Mouse (Mus musculus) layer of hippocampus, adult 9-10 months (tissue): ENCODE measurements around the gene Il13.

Experiments
- DNase-seq: peaks from one replicate; pipeline ENCODE4 v3.0.0; 2022; ENCODE audit warnings: low spot score

Gene Il13

DNA sequence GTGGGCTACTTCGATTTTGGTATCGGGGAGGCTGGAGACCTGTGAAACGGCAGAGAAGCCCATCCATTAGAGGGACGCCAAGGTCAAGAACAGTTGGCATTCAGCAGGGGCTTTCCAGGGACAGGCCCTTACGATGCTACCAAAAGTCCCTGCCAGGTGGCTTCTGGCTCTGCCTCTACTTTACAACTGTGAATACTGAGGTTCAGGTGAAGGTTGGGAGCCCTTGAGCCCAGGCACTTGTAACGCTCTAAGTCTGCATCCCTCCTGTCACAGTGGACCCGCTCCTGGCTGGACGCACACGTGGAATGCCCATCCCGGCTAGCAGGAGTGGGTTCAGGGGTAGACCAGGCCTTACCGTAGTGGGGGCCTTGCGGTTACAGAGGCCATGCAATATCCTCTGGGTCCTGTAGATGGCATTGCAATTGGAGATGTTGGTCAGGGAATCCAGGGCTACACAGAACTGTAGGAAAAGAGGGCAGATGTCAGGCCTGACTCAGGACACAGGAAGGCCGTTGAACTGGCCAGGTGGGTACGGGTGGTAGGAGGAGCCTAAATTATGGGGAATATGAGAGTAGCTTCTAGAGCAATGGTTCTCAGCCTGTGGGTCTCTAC, 2.3 kb downstream of the Il13 start:
- DNase-seq, result no peak

DNA sequence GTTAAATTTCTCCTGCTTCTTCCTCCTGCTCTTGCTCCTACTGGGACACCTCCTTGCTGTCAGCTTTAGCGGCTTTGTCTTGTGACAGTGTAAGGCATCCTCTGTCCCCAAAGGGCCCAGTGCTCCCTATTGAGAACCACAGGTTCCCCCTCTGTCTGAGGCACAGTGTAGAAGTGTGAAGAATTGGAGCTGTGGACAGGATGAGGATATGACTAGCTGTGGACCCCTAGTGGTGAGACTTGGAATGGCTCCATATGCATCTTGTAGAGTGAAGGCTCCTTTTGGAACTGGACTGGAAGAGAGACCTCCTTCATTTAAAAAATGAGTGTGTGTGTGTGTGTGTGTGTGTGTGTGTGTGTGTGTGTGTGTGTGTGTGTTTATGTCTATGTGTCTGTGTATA, 6.6 kb downstream of the Il13 start:
- DNase-seq, result peak; percentile 81

DNA sequence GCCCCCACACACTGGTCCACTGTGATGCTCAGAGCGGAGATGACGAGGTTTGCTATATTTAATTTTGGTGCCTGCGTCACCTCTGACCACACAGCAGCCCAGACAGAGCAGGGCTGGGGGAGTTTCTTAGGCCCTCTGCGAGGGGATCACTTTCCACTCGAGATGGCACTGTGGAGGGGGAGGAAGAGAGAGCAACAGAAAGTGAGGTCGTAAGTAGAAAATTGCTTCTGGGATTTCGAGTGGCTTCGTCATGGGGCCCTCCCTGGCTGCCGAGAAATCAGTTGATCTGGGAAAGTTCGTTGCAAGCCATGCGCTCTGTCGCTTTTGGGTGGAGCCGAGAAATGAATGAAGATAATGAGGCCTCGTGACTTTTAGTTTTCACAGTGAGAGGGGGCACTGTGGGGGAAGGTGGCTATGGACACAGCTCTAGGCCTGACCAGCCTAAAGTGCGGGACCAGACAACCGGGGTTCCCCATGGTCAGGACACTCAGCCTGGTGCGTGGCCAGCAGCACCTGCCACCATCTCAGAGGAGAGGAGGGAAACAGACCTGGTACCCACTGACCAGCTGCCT, 7.6 kb downstream of the Il13 start:
- DNase-seq, result no peak

DNA sequence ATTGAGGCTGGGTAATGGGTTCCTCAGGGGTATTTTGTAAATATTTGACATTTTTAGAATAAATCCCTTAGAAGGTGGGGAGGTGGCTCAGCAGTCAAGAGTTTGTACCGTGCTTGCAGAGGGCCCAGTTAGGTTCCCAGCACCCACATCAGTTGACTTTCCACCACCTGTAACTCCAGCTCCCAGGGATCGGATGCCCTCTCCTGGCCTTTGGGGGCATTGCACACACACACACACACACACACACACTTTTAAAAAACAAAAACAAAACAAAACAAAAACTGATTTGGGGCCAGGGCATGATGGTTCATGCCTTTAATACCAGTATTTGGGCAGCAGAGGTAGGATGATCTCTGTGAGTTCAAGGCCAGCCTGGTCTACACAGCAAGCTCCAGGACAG, 10.4 kb downstream of the Il13 start:
- DNase-seq, result no peak

DNA sequence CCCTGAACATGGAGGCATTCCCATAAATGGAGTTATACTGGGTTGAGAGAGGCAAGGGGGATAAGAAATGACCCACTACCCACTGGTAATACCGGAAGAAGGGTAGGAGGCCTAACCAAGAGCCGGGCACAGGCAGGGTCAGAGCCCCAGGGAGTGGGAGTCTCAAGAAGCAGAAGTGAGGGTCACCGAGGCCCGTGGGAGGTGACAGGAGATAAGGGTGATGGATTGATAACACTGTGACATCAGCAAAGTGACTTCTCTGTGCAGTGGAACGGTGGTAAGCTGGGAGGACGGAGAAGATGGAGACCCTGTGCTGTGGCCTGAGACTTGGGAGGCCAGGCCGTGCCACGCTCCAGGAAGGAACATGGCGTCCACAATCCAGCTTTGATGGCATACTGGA, 10.9 kb downstream of the Il13 start:
- no peak for DNase-seq

DNA sequence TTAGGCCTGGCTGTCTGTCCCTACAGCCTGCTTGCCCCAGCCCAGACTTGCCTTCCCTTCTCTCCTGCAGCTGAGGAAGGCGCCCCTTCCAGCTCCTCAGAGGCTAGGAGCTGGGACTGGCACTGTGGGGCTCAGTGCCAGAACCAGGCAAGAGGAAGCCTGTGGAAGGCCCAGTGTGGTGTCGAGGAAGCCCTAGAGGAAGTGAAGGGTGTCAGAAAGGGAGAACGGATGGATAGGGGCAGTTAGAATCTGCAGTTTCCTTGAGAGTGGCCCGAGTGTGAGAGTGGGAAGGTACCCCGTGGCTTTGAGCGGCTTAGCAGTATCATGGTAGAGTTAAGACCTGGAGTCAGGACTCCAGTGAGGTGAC, 12.1 kb downstream of the Il13 start:
- DNase-seq, result no peak

DNA sequence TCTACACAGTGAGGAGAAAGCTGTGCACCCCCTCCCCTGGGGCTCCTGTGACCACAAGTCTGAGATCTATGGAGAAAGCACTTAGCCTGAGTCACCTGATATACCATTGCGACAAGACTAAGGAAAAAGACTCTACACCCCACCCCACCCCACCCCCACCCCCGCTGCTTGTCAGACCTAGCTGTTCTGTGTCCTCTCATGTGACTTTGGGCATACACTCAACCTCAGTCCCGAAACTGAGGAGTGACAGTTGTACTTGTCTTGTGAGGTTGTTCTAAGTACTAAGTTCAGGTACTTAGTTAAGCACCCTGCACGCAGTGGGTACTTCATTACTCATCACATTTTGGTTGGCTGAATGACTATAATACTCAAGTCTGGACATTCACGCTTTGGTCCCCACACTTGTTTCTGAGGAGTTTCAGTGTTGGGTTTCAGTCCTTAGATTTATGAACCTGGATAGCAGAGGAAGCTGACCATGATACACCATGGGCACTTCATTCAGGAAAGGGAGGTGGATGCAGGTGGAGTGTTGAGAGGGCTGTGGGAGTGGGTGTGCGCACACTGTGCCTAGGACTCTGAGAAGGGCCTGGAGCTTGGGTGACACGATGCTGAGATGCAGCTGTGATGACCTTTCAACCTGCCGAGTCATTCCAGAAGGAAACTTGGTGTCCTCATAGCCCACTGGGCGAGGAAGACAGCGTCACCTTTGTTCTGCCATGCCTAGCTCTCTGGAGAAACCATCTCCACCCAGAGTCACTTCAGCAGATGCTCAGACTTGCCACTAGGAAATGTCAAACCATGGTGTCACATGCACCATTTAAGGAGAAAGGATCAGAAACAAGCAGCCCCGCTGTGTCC, 12.7 kb downstream of the Il13 start:
- DNase-seq, result no peak

DNA sequence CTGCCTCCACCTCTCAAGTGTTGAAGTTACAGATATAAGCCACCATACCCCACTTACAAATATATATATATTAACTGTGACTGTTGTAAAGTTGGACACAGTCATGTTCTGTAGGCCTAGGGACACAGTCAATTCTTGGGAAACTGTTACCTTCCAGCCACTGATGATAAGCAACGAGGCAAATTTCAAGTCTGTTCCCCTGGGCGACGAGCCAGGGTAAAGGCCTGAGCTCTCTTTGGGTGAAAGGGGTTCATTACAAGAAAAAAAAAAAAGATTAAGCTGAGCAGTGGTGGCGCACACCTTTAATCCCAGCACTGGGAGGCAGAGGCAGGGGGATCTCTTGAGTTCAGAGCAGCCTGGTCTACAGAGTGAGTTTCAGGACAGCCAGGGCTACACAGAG, 14.4 kb downstream of the Il13 start:
- DNase-seq, result no peak

DNA sequence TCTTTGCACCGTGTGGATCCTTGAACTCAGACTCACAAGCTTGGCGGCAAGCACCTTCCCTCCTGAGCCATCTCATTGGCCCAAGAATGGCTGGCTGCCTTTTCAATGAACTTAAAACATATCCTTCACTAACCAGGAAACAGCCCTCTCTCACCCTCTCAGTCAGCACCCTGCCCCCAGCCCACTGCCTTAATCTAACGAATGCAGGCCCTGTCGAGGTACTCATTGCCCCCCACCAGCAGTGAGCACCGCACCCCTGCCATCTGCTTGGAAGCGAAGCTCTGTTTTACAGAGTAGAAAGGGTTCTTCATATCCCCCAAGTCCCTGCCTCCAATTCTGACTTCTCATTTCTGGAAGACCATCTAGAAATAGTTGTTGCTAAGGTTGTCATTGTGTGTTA, 15.1 kb downstream of the Il13 start:
- no peak for DNase-seq

DNA sequence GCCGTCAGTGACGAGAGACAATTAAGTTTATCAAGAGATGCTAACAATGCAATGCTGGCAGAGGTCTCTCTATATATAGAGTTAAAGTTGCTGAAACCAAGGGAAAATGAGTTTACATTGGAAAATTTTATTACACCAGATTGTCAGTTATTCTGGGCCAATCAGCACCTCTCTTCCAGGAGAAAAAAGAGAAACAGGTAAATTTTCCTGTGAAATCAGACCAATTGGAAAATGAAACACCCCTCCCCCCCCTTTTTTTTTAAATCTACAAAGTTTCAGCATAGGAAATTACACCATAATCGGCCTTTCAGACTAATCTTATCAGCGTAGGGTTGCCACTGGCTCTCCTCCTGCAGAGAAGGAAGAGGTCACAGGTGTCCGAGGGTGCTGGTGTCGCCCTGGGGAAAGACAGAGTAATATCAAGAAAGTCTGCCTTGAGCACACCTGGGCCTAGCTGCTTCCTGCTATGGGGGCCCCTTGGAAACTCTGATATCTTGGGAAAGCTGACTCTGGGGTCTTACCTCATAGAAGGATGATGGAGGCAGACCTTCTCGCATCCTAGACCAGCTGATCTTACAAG, 15.8 kb downstream of the Il13 start, which contains the start of gene Il4:
Il4 (minus strand) TSS at position 51 of the 580 bp plus-strand sequence.
- no peak for DNase-seq

DNA sequence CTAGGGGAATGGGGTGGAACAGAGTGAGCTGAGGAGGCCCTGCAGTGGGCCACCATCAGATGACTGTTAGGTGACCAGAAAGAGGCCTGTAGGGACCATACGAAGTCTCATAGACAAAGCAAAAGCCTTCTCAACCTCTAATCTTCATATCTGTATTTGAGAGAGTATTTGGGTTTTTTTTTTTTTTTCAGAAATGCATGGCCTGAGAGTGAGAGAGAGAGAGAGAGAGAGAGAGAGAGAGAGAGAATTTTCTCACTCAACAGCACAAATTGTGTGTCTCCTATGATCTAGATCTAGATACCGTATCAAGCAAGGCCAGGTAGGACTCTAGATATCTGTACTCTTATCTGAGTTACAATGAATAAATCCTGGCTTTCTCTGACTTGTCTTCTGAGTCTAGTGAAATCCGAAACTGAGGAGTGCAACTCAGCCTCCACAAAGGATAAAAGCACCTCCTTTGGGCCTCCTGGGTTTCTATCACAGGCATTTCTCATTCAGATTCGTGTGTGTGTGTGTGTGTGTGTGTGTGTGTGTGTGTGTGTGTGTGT, 16.9 kb downstream of the Il13 start:
- no peak for DNase-seq

DNA sequence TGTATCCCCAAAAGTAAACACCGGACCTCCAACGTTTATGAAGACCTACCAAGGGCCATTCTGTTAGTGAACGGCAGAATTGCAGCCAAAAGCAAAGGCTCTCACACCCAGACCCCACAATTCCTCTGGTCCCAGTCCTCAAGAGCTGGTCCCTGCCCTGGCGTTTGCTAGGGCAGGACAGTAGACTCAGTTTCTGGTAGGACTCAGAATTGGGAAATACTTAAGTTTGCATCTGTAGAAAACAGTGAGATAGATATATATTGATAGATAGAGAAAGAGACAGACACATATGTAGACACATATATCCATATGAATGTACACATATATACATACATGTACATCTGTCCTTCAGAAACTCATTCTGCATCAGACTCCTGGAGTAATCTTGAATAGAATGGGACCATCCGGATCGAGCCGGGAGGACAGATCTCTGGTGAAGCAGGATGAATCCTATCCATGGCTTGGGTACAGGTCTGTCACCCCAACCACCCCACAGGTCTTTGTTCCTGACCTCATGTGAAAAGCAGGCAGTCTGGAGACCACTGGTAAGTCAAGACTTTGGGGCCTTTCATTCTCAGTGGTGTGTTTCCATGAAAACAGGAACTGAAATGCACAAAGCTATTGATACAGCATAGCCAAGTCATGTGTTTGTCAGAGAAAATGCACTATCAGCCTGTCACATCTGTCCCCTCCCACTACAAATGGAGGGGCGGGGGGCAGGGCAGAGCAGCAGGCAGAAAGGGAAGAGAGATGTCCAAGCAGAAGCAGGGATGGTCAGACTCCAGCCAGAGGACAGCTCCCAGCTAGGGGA, 17.5 kb downstream of the Il13 start:
- no peak for DNase-seq

DNA sequence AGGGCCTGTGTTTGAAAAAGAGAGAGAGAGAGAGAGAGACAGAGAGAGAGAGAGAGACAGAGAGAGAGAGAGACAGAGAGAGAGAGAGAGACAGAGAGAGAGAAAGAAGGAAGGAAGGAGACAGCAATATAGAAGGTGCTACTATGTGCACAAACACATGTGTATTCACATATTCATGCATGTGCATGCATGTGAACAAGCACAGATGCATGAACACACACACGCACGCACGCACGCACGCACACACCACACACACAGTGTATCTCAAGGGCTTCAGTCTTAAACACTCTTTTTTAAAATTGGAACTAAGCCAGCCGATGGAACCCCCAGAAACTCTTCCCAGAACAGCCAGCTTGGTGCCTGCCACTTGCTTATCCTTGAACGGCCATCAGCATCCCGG, 18.9 kb downstream of the Il13 start:
- DNase-seq, result no peak

DNA sequence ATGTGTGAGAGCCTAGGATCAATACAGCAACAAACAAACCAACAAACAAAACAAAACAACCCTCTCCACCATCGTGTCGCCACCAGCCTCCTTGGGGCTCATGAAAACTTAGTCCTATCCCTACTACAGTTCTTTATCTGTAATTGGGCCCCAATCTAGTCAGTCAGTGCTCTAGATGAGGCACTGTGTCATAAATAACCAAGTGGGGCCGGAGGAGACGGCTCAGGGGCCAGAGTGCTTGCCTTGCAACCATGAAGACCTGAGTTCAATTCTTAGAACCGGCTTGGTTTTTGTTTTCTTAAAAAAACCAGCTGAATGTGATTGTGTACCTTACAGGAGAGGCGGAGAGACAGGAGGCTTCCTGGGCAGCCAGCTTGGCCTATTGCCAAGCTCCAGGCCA, 19.3 kb downstream of the Il13 start:
- no peak for DNase-seq

DNA sequence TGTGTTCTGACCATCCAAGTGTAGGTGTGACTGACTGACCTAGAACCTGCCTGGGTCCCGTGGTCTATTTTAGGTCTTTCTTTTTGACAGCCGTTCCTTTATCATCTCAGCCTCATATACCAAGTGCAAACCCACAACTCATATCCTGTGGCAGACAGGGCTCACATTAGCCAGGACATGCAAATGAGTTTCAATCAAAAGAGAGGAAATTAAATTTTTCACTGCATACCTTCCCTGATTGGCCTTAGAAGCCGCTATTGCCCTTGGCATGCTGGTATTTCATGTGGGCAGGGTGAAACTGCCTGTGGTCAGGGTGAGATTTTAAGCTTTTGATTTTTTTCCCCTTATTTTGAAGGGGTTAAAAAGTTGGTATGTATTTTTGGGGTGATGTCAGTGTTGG, 24.8 kb downstream of the Il13 start:
- no peak for DNase-seq

DNA sequence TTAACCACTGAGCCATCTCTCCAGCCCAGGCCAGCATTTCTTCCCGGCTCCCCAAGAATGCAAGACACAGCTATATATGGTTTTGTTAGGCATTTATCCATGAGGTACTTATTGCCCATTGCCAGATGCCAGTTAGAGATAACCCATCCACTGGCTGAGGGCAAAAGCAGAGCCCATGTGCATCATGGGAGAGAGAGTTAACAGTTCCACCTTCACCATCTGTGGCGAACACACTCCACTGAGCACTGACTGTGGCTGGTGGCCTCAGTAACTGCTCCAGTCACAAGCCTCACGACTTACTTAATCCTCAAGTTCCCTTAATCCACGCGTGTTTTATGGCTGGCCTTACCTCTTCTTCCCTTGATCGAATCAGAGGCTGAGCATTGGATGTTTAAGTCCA, 25.3 kb downstream of the Il13 start:
- DNase-seq, result no peak

DNA sequence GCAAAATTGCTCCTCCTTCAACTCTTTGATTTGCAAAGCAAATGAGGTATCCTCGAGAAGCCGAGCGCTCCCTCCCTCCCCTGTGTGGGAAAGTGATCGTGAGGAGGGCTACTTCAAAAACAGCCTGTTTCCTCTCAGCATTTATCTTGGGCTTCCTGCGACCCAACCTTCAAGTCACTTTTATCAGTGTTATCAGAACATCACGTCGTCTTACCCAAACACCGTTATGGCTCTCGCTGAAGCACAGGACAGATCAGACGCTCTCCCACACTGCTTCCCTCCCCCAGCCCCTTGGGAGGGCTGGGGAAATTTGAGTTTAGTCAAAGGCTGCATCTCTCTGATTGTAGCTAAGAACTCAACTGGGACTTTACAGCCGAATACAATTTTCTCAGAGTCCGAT, 28.9 kb downstream of the Il13 start:
- no peak for DNase-seq

DNA sequence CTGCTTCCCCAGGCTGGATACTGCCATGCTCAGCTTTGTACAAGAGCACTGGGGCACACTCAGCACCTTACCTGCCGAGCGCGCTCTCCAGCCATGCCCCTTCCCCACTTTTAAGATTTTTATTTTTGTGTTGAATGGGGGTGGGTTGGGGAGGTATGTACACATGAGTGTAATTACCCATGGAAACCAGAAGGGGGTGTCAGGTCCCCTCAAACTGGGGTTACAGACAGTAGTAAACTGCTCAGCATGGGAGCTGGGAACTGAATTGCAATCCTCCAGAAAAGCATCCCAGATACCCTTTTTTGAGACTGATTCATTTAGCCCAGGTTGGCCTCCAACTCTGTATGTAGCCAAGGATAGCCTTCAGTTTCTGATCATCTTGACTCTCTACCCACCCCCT, 29.5 kb downstream of the Il13 start:
- DNase-seq, result no peak

DNA sequence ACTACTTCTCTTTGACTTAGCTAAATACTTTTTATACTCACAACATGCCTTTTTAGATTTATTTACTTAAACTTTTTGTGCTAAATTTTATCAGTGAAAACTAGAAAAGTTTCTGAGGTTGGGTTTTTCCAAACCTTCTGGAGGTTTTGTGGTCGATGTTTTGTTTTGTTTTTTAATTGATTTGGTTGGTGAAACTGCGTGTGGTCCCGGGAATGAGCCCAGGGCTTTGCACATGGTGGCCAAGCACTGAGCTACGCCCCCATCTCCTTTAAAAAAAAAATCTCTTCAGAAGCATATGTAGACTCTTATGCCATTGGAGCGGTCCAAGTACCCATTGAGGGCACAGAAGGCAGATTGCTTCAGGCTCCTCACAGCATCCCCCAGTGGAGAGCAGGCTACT, 43.4 kb downstream of the Il13 start:
- DNase-seq, result no peak

DNA sequence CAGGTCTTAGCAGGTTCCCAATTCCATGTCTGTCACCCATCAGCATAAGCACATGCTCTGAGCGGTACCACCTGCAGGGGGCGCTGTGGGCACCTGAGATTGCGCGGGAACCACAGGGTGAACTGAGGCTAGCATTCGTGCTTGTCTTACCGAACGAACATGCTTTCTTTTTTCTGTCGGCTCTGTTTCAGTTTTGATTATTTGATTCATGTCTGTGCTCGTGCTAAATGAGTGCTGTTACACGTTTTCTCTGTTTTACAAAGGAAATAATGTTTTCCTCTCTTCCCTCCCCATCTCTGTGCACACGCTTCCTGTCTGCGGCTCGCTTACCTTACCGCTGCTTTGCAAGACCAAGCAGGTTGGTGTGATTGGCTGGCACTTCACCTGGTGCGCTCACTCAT, 44.1 kb downstream of the Il13 start:
- no peak for DNase-seq

DNA sequence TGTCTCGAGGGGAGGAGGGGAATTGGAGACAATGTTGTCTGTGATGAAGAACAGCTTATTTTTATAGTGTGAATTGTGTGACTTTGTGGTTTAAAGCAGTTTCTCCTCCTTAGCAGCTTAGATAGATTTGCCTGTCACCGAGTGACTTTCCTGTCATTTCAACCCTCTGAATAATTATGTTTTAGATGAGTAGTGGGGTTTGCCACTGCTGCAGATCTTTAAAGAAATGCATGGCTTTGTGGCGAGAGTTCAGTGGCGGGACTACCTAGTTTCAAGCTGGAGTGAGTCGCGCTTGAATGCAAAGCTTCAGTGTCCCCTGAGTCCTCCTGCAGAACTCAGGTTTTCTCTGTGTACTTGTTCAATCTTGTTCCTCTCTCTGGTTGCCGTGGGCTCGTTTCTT, 46.2 kb downstream of the Il13 start:
- no peak for DNase-seq

DNA sequence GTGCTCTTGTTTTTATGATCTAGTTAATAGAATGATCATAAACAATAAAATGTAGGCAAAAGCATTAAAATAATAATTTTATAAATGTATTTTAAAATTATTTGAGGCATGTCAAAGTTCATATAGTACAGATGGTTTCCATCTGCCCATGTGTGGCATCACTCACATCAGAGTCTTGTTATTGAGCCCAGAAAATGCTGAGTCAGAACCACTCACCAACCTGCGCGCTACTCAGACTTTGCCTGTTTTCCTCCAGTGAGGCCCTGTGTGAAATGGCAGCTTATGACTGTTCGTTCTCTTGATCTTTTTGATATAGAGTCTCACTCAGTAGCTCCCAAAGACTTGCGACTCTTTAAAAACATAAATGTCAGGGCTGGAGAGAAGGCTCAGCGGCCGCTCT, 49.0 kb downstream of the Il13 start:
- DNase-seq, result no peak
